Mouse (Mus musculus): ENCODE measurements around the gene 9330161L09Rik. TPM values are rescaled to one million over a fixed set of nuclear protein-coding genes. Genes with fewer than 3 reads are reported as not detected.

Gene 9330161L09Rik
- polyA plus RNA-seq, 1 experiment, result not detected

DNA sequence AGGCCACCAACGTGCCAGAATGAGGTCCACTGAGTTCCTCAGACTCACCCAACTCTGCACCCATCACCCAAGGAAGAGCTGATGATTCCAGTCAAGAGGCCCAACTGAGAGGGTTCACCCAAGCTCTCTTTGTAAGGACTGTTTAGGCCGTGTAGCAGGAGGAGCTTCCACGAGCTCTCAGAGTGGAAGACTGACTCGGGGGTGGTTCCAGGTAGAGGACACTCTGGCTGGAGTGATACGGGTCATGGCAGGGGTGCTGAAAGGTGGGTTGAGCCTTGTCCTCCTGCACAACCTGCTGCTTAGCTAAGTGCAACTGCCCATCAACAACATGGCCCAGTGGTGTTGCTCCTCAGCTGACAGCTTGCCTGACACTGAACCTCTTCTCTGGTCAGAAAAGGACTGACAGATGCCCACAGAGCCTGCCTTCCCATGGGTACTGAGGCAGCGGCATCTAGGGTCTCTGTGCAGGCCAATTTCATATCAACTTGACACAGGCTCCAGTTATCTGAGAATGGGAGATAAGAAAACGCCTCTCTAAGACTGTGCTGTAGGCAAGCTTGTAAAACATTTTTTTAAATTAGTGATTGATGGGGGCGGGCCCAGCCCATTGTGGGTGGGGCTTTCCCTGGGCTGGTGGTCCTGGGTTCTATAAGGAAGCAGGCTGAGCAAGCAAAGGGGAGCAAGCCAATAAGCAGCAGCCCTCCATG lies 33.9 kb downstream of the 9330161L09Rik start:
- Histone ChIP-seq H3K4me3 (ENCODE audit: insufficient read depth, low read depth, low read length) (no peak overlapping the region), H3K27ac (ENCODE audit: insufficient read depth, low read depth, low read length) (no peak overlapping the region), H3K4me1 (ENCODE audit: control insufficient read depth, insufficient read depth, low read length) (peaks cover 16% of the 10 kb centered on the region)
- TF ChIP-seq CTCF (IDR thresholded peaks at IDR 0.05; ENCODE audit: insufficient read depth, low read depth, low read length), result no peak
- no peak for TF ChIP-seq POLR2A (IDR thresholded peaks at IDR 0.05; ENCODE audit: insufficient read depth, low read depth, low read length)
- WGBS, result 85% methylated on average over 8 of the region's 8 CpGs

DNA sequence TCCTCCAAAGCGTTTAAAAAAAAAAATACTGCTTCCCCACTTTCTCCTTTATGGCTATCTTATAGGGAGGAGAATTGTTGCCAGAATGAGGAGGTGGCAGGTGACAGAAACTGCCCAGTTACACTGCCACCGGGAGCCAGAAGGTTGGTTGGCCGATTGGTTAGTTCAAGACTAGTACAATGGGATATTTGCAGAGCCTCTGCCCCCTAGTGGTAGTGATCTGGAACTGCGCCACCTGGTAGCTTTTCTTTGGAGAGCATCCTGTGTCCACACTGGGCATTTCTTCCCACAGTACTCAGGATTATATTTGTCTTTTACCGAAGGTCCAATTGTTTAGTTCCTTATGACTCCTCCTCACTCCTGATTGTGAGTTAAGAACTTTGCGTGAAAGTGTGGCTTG lies 35.9 kb downstream of the 9330161L09Rik start:
- peaks cover 16% of the 10 kb centered on the region for H3K4me1 ChIP-seq (ENCODE audit: control insufficient read depth, insufficient read depth, low read length)
- WGBS, result 30% methylated on average over 6 of the region's 6 CpGs
- no peak overlapping the region for H3K4me3 ChIP-seq (ENCODE audit: insufficient read depth, low read depth, low read length)
- no peak overlapping the region for H3K27ac ChIP-seq (ENCODE audit: insufficient read depth, low read depth, low read length)
- no peak for TF ChIP-seq POLR2A (IDR thresholded peaks at IDR 0.05; ENCODE audit: insufficient read depth, low read depth, low read length)
- peak; percentile 23; the same call in 1 of the 2 replicates for TF ChIP-seq CTCF (IDR thresholded peaks at IDR 0.05; ENCODE audit: insufficient read depth, low read depth, low read length)

DNA sequence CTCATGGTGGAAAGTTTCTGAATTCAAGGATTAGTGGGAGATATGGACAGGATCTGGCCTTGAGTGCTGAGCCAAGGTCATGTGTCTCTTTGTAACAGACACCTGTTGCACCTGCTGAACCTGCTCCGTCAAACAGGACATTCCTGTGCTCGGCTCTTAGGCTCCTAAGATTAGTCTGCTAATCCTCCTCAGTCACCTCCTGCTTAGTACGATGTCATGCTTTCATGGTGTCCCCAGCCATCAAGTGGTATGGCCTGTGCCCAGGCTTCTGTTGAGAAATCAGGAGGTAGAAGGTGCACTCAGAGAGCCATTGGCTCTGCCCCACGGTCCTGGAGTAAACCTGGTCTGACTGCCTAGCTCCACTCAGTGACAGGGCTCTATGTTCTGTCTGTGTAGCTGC lies 36.8 kb downstream of the 9330161L09Rik start:
- H3K4me1 ChIP-seq (ENCODE audit: control insufficient read depth, insufficient read depth, low read length), result peaks cover 7% of the 10 kb centered on the region
- 82% methylated on average over 4 of the region's 4 CpGs for WGBS
- no peak for TF ChIP-seq CTCF (IDR thresholded peaks at IDR 0.05; ENCODE audit: insufficient read depth, low read depth, low read length)
- no peak for TF ChIP-seq POLR2A (IDR thresholded peaks at IDR 0.05; ENCODE audit: insufficient read depth, low read depth, low read length)
- H3K4me3 ChIP-seq (ENCODE audit: insufficient read depth, low read depth, low read length), result no peak overlapping the region
- H3K27ac ChIP-seq (ENCODE audit: insufficient read depth, low read depth, low read length), result no peak overlapping the region

DNA sequence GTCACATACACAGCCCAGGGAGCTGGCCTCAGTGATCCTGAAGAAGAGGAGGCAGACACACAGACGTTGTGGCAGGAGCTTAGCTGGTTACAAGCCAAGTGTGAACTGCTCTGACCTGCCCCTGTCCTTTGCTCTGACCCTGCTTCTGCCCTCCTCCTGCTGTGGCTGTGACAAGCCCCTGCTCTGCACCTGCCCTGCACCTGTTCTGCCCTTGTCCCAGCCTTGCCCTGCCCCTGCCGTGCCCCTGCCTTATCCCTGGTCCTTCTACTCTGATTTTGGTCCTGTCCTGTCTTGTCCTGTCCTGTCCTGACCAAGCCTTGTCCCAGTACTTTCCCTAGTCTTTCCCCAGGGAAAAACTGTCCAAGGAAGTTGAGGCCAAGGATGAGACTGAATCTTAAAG lies 38.8 kb downstream of the 9330161L09Rik start:
- Histone ChIP-seq H3K4me1 (ENCODE audit: control insufficient read depth, insufficient read depth, low read length) (peaks cover 6% of the 10 kb centered on the region), H3K27ac (ENCODE audit: insufficient read depth, low read depth, low read length) (no peak overlapping the region), H3K4me3 (ENCODE audit: insufficient read depth, low read depth, low read length) (no peak overlapping the region)
- no peak for TF ChIP-seq CTCF (IDR thresholded peaks at IDR 0.05; ENCODE audit: insufficient read depth, low read depth, low read length)
- no peak for TF ChIP-seq POLR2A (IDR thresholded peaks at IDR 0.05; ENCODE audit: insufficient read depth, low read depth, low read length)
- 84% methylated on average over 2 of the region's 2 CpGs for WGBS

DNA sequence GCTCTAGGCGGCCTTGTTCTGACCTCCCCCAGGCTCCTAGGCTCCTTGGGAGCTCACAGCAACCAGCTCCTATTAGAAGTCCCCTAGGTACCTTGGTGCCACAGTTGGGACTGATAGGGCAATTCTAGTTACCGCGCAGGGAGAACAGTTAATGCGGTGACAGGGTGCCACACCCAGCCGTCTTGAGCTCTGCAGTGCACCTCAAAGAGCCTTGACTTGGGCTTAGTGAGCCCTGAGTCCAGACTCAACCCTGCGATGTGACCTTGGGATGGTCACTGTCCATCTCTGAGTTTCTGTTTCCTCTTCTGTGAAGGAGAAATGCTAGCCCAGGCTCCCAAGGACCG lies 39.3 kb downstream of the 9330161L09Rik start:
- Histone ChIP-seq H3K4me1 (ENCODE audit: control insufficient read depth, insufficient read depth, low read length) (peaks cover 6% of the 10 kb centered on the region), H3K4me3 (ENCODE audit: insufficient read depth, low read depth, low read length) (no peak overlapping the region), H3K27ac (ENCODE audit: insufficient read depth, low read depth, low read length) (no peak overlapping the region)
- WGBS, result 80% methylated on average over 7 of the region's 7 CpGs
- TF ChIP-seq POLR2A (IDR thresholded peaks at IDR 0.05; ENCODE audit: insufficient read depth, low read depth, low read length) (no peak), CTCF (IDR thresholded peaks at IDR 0.05; ENCODE audit: insufficient read depth, low read depth, low read length) (no peak)

DNA sequence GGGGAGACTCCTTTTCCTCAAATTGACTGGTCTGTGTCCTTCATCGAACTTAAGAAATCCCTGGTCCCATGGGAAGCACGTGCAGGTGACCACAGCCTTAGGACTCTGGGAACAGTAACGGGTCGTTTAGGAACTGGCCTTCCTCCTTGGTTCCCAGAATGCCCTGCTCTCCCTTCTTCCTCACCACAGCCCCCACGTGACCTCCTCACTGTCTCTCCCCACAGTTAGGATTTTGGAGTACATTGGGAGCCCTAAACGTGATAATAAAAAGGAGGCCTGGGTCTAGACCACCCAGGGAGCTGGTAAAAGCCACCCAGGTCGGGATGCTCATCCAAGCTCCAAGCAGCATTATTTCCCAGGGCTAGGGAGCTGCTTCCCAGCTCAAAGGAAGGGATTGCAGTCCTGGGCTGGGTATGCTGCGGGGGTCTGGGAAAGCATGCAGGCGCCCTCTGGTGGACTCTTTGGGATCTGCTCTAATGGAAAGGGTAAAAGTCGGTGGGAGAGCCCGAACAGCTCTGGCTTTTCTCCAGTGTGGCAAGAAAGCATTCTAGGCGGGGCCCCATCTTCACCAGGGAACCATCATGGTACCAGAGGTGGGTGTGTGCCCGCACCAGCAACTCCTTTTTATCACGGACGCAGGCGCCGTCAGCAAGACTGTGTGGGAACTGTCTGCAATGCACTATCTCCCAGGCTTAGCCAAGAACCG lies 39.8 kb downstream of the 9330161L09Rik start:
- 24% methylated on average over 18 of the region's 18 CpGs for WGBS
- no peak for TF ChIP-seq POLR2A (IDR thresholded peaks at IDR 0.05; ENCODE audit: insufficient read depth, low read depth, low read length)
- peak; percentile 60 for TF ChIP-seq CTCF (IDR thresholded peaks at IDR 0.05; ENCODE audit: insufficient read depth, low read depth, low read length)
- no peak overlapping the region for H3K4me3 ChIP-seq (ENCODE audit: insufficient read depth, low read depth, low read length)
- no peak overlapping the region for H3K27ac ChIP-seq (ENCODE audit: insufficient read depth, low read depth, low read length)
- peaks cover 6% of the 10 kb centered on the region for H3K4me1 ChIP-seq (ENCODE audit: control insufficient read depth, insufficient read depth, low read length)

DNA sequence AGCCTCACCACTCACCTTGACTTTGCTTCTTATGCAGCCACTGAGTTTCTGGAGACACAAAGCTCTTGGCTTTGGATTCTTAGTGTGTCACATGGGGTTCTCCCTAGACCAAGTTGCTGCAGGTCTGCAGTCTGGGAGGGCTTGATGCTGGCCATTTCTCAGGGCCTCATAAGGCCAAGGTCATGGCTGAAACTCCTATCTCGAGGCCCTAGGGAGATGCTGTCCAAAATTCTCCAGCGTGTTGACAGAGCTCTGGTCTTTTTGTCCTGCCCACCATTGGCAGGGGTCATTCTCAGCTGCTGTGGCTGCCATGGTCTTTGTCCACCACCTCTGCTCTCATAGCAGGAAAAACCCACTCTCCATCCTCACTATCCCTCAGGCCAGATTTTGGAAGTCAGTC lies 40.4 kb downstream of the 9330161L09Rik start:
- TF ChIP-seq POLR2A (IDR thresholded peaks at IDR 0.05; ENCODE audit: insufficient read depth, low read depth, low read length) (no peak), CTCF (IDR thresholded peaks at IDR 0.05; ENCODE audit: insufficient read depth, low read depth, low read length) (no peak)
- peaks cover 6% of the 10 kb centered on the region for H3K4me1 ChIP-seq (ENCODE audit: control insufficient read depth, insufficient read depth, low read length)
- WGBS, result 87% methylated on average over 2 of the region's 2 CpGs

DNA sequence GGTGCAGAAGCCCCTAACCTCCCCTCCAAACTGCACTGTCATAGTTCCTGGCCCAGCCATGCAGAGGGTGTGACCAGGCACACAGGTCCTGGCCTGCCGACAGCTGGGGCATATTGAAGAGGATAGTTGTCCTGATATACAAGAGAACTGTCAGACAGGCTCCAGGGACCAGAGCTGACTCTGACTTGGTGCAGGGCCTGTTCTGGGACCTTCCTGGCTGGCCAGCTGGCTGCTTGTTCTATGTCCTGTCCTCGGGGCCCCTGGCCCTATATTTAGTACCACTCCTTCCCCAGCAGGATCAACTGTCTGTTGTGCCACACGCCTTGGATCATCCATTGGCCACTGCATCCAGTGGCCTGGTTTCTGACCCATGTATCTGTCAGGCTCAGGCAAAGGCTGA lies 45.3 kb downstream of the 9330161L09Rik start:
- Histone ChIP-seq H3K4me1 (ENCODE audit: control insufficient read depth, insufficient read depth, low read length) (peaks cover 18% of the 10 kb centered on the region), H3K4me3 (ENCODE audit: insufficient read depth, low read depth, low read length) (no peak overlapping the region), H3K27ac (ENCODE audit: insufficient read depth, low read depth, low read length) (no peak overlapping the region)
- 91% methylated on average over 3 of the region's 3 CpGs for WGBS
- TF ChIP-seq CTCF (IDR thresholded peaks at IDR 0.05; ENCODE audit: insufficient read depth, low read depth, low read length) (no peak), POLR2A (IDR thresholded peaks at IDR 0.05; ENCODE audit: insufficient read depth, low read depth, low read length) (no peak)

More for the DNA sequence above, 40.4 kb downstream of the 9330161L09Rik start:
- H3K27ac ChIP-seq (ENCODE audit: insufficient read depth, low read depth, low read length), result no peak overlapping the region
- no peak overlapping the region for H3K4me3 ChIP-seq (ENCODE audit: insufficient read depth, low read depth, low read length)

DNA sequence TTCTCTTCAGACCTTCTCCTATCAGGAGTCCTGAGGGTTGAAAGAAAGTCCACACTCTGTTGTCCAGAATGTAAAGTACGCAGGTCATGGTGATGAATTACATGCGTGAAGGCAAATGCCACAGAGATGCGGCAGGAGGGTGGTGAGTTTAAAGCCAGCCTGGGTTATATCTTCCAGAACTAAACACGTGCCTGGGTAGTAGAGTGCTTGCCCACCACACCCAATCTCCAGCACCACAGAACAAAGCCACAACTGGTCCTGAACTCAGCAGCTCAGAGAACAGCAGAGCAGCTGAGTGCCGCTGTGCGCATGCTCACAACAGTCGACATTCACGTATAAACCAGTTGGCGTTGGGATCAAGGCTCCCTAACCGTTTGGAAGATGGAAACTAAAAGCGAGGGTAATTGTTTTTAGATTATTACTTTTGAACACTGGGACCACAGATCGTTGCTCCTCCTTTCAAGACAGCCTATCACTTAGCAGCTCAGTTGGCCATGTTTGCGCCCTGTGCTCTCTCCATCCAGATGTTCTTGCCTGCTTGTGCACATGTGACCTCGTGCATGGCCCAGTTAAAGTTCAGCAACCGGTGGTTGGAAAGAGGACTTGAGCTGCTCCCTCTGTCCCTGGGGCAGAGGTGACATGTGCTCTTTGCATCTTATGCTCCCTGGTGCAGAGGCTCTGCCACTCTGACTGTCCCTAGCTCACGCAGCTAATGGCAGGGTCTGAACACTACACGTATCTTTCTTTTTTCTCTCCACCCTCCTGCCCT lies 45.9 kb downstream of the 9330161L09Rik start:
- H3K4me1 ChIP-seq (ENCODE audit: control insufficient read depth, insufficient read depth, low read length), result peaks cover 18% of the 10 kb centered on the region
- 87% methylated on average over 17 of the region's 17 CpGs for WGBS

More for the DNA sequence above, 45.9 kb downstream of the 9330161L09Rik start:
- H3K27ac ChIP-seq (ENCODE audit: insufficient read depth, low read depth, low read length), result no peak overlapping the region
- no peak for TF ChIP-seq CTCF (IDR thresholded peaks at IDR 0.05; ENCODE audit: insufficient read depth, low read depth, low read length)
- TF ChIP-seq POLR2A (IDR thresholded peaks at IDR 0.05; ENCODE audit: insufficient read depth, low read depth, low read length), result no peak
- H3K4me3 ChIP-seq (ENCODE audit: insufficient read depth, low read depth, low read length), result no peak overlapping the region

Data from olfactory bulb, adult 2 months (tissue).